Mouse (Mus musculus) bone marrow macrophage, adult 2 months (primary cell): Measurements from ENCODE around the gene Gm26602.

Experiments used
- CTCF ChIP-seq: IDR thresholded peaks from 2 replicates; pipeline ENCODE4 v1.5.1; 2012; ENCODE audit warnings: low read depth, mild to moderate bottlenecking, low read length, moderate library complexity
- POLR2A ChIP-seq: IDR thresholded peaks from 2 replicates; pipeline ENCODE4 v1.6.1; 2012; ENCODE audit warnings: mild to moderate bottlenecking, low read depth, low read length, borderline replicate concordance

- TF ChIP-seq POLR2A (no peak), CTCF (no peak)
Observed at GRCm38 (mm10) chr10:79897316-79898245, 13.1 kb upstream of the Gm26602 start.
